Comparison of ENCODE assay signal across 8 mouse cellular contexts in genomic region chr11:67454874-67455526, GRCm38 (mm10). TPM values are rescaled to one million over a fixed set of nuclear protein-coding genes. Genes with fewer than 3 reads are reported as not detected.
DNase-seq lines count a peak whose midpoint lies in the region; ATAC-seq lines count a peak whose summit lies in the region.

TSS of gene Gas7 (plus strand) at chr11:67455437.

- H3K4me3 ChIP-seq in intestine, embryonic 14.5 days (ENCODE audit: low read depth, low read length), result peak within 1 kb of the TSS; percentile 67
- H3K4me3 ChIP-seq in limb, embryonic 10.5 days, result peak within 1 kb of the TSS; percentile 82
- H3K4me3 ChIP-seq in stomach, embryonic 16.5 days (replicated peaks; ENCODE audit: low read length), result peak within 1 kb of the TSS; percentile 73

- peaks cover 20% of the 10 kb centered on the region; the same call in 1 of the 2 replicates for H3K27me3 ChIP-seq in intestine, embryonic 14.5 days (replicated peaks; ENCODE audit: control insufficient read depth, insufficient read depth, low read length)
- H3K27me3 ChIP-seq in limb, embryonic 10.5 days (ENCODE audit: low read depth, poor library complexity, severe bottlenecking), result peaks cover 50% of the 10 kb centered on the region
- peaks cover 3% of the 10 kb centered on the region; the same call in 1 of the 2 replicates for H3K27me3 ChIP-seq in stomach, embryonic 16.5 days (ENCODE audit: control insufficient read depth, insufficient read depth, low read length)

- peak within 1 kb of the TSS; percentile 60 for H3K9ac ChIP-seq in intestine, embryonic 14.5 days (ENCODE audit: low read length)
- H3K9ac ChIP-seq in stomach, embryonic 16.5 days (ENCODE audit: low read length), result peak within 1 kb of the TSS; percentile 82

- no peaks in the 10 kb centered on the region for H3K9me3 ChIP-seq in intestine, embryonic 14.5 days (ENCODE audit: control insufficient read depth, low read length)
- H3K9me3 ChIP-seq in limb, embryonic 10.5 days (replicated peaks), result no peaks in the 10 kb centered on the region
- H3K9me3 ChIP-seq in stomach, embryonic 16.5 days (replicated peaks; ENCODE audit: control insufficient read depth, low read length), result no peaks in the 10 kb centered on the region

- peak within 1 kb of the TSS; percentile 96 for H3K4me2 ChIP-seq in intestine, embryonic 14.5 days (ENCODE audit: low read length)
- H3K4me2 ChIP-seq in stomach, embryonic 16.5 days (ENCODE audit: low read depth, low read length), result peak within 1 kb of the TSS; percentile 96

- WGBS in intestine, embryonic 14.5 days, result under 1% methylated on average over 76 of the region's 78 CpGs
- under 1% methylated on average over 74 of the region's 78 CpGs for WGBS in limb, embryonic 10.5 days
- under 1% methylated on average over 77 of the region's 78 CpGs for WGBS in stomach, embryonic 16.5 days

- peak; percentile 9 for DNase-seq in cerebellum, adult 11-12 months
- DNase-seq in cerebellum, adult 9-11 months, result no peak
- DNase-seq in cerebellum, postnatal 10 days, result peak; percentile 46 to 56
- peak; percentile 54 for DNase-seq in gastrocnemius, postnatal 25 days
- peak; percentile 76 for DNase-seq in intestine, embryonic 14.5 days (ENCODE audit: low spot score)
- DNase-seq in limb, embryonic 10.5 days (ENCODE audit: low spot score), result peak; percentile 71
- peak; percentile 54 for DNase-seq in mesoderm, embryonic 11.5 days (ENCODE audit: low read depth, low spot score)

- no peak within 1 kb of the TSS for H3K27ac ChIP-seq in intestine, embryonic 14.5 days (ENCODE audit: low read depth)
- H3K27ac ChIP-seq in limb, embryonic 10.5 days, result peak within 1 kb of the TSS; percentile 82
- no peak within 1 kb of the TSS; the same call in 1 of the 2 replicates for H3K27ac ChIP-seq in stomach, embryonic 16.5 days (ENCODE audit: low read length)

- 0 out of 2 replicates have a peak, but pooled peaks cover 5% of the 10 kb centered on the region for H3K4me1 ChIP-seq in intestine, embryonic 14.5 days (replicated peaks; ENCODE audit: control insufficient read depth, insufficient read depth, low read length)
- H3K4me1 ChIP-seq in limb, embryonic 10.5 days, result peaks cover 19% of the 10 kb centered on the region
- no peaks in the 10 kb centered on the region for H3K4me1 ChIP-seq in stomach, embryonic 16.5 days (ENCODE audit: control insufficient read depth, insufficient read depth, low read length)

- peak; percentile 87 for ATAC-seq in intestine, embryonic 14.5 days (replicated peaks; ENCODE audit: low FRiP score, low TSS enrichment, low read depth)
- peak; percentile 86; the same call in 1 of the 2 replicates for ATAC-seq in stomach, embryonic 16.5 days (ENCODE audit: insufficient read depth, low FRiP score)

- no peaks in the 10 kb centered on the region for H3K36me3 ChIP-seq in intestine, embryonic 14.5 days (ENCODE audit: control insufficient read depth, insufficient read depth, low read length)
- H3K36me3 ChIP-seq in limb, embryonic 10.5 days, result no peaks in the 10 kb centered on the region
- no peaks in the 10 kb centered on the region for H3K36me3 ChIP-seq in stomach, embryonic 16.5 days (ENCODE audit: control insufficient read depth, insufficient read depth, low read length)

RNA-seq across cellular contexts. Expression of gene Gas7, which starts in this region (rescaled TPM):
- 10 to 100 TPM in 1 of 2 experiments, 1 to 10 TPM in 1; 9.2 to 12.2 TPM for total RNA-seq in gastrocnemius, postnatal 25 days (2021)
- 8.6 and 9.1 TPM in 2 replicates for polyA plus RNA-seq in intestine, embryonic 14.5 days (2014; fragmentation: Nextera tagmentation; extraction: Ambion mirVana)
- polyA plus RNA-seq in limb, embryonic 10.5 days (2016; fragmentation: Nextera tagmentation; extraction: Ambion mirVana), result 1.8 and 2.7 TPM in 2 replicates
- polyA plus RNA-seq in stomach, embryonic 16.5 days (2015; fragmentation: Nextera tagmentation; extraction: Ambion mirVana), result 15.5 and 18.8 TPM in 2 replicates
